Mouse (Mus musculus) mature B cell (primary cell): ENCODE results near the gene Fchsd2.

Experiments used
- in situ Hi-C: fragments of 300-500 bp; cut with MboI; formaldehyde crosslinking; loops from 2 replicates; pipeline ENCODE4 v1.14.3; 2019

Gene Fchsd2

GRCm38 (mm10) chr7:101072123-101072740, 20.4 kb upstream of the Fchsd2 start:
- in situ Hi-C loops = no loop called here

- in situ Hi-C loops = no loop called here
These were observed 18.4 kb upstream of the Fchsd2 start for GRCm38 (mm10) chr7:101074170-101074767.

- in situ Hi-C loops = no loop called here
These were observed 9.0 kb upstream of the Fchsd2 start for GRCm38 (mm10) chr7:101083562-101084166.

GRCm38 (mm10) chr7:101084816-101085456, 7.7 kb upstream of the Fchsd2 start:
- in situ Hi-C loops = no loop called here

GRCm38 (mm10) chr7:101085779-101086178, 6.9 kb upstream of the Fchsd2 start:
- in situ Hi-C loops = no loop called here

- in situ Hi-C loops = no loop called here
These were observed 4.0 kb upstream of the Fchsd2 start for GRCm38 (mm10) chr7:101088687-101089086.

GRCm38 (mm10) chr7:101089242-101089641, 3.4 kb upstream of the Fchsd2 start:
- in situ Hi-C loops = no loop called here

GRCm38 (mm10) chr7:101093231-101093630, 568 bp downstream of the Fchsd2 start:
- in situ Hi-C loops = no loop called here

GRCm38 (mm10) chr7:101094746-101095145, 2.1 kb downstream of the Fchsd2 start:
- in situ Hi-C loops = no loop called here

GRCm38 (mm10) chr7:101095560-101095959, 2.9 kb downstream of the Fchsd2 start:
- in situ Hi-C loops = no loop called here

GRCm38 (mm10) chr7:101096576-101096975, 3.9 kb downstream of the Fchsd2 start:
- in situ Hi-C loops = no loop called here

- in situ Hi-C loops = no loop called here
These were observed 4.4 kb downstream of the Fchsd2 start for GRCm38 (mm10) chr7:101097084-101097483.

GRCm38 (mm10) chr7:101099981-101100380, 7.3 kb downstream of the Fchsd2 start:
- in situ Hi-C loops = no loop called here

- in situ Hi-C loops = no loop called here
These were observed 8.6 kb downstream of the Fchsd2 start for GRCm38 (mm10) chr7:101101156-101101691.

GRCm38 (mm10) chr7:101106666-101107065, 14.0 kb downstream of the Fchsd2 start:
- in situ Hi-C loops = no loop called here

- in situ Hi-C loops = no loop called here
These were observed 14.6 kb downstream of the Fchsd2 start for GRCm38 (mm10) chr7:101107073-101107810.

GRCm38 (mm10) chr7:101107968-101108652, 15.4 kb downstream of the Fchsd2 start:
- in situ Hi-C loops = no loop called here

GRCm38 (mm10) chr7:101108653-101109005, 16.0 kb downstream of the Fchsd2 start:
- in situ Hi-C loops = no loop called here

- in situ Hi-C loops = no loop called here
These were observed 16.6 kb downstream of the Fchsd2 start for GRCm38 (mm10) chr7:101109006-101109855.

GRCm38 (mm10) chr7:101109856-101110350, 17.2 kb downstream of the Fchsd2 start:
- in situ Hi-C loops = no loop called here
